Mouse (Mus musculus) T-cell, adult 2 months (primary cell): ENCODE results near the gene Relt.

Source experiments
- DNase-seq: peaks from one replicate; pipeline ENCODE4 v3.0.0; 2022; ENCODE audit warnings: low spot score

Gene Relt

DNA sequence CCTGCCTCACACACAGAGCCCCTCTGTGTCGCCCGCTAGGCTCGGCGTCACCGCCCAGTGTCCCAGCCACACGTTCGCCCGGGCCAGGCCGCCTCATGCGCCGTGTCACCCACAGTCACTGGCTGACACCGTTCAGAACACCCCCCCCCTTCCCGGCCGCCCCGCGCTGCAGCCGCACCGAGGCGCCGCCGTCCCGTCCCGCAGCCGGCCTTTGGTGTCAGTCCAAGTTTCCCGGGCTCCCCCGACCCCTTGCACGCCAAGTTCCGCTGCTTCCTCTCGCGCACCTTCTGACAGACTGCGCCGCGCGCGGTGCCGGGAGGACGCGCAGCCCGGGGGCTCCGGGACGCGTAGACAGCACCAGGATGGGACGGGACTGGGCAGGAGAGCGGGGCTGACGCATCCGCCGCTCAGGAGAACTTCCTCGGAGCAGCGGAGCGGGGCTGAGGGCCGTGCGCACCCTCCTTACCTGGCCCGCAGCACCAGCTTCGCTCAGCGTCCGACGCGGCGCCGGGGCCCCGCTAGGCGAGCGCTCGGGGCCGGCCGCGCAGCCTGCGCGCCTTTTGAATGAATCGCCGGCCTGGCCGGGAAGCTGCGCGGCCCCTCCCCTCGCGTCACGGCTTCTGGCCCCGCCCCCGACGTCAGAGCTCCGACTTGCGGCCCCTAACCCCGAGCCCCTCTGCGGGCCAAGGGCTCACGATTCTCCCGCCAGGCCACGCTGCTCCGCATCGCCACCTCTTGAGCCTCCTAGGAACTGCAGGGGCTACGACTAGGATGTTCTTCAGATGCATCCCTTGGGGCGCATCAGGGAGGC, at the start of gene Relt:
Gene Relt, minus strand, starts transcription at position 619 of the 811 bp plus-strand sequence.
- peak; percentile 96 for DNase-seq

DNA sequence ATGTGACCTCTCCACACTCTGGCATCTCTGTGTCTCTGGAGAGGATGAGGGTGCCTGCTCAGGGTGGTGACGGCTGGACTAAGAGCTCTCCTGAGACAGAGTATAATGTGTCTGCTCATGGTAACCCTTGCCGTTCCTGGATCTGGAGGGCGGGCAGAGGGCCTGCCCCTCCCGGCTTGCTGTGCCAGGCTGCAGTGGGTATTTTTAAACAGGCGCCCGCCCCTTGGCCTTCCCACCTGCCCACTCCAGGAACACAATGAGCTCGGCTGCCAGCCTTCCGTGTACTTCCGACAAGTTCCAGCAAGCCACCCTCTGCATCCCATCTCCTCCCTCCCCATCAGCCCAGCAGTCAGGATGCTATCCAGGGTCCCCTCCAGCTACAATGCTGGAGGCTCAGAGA, 48.5 kb upstream of the Relt start:
- no peak for DNase-seq

DNA sequence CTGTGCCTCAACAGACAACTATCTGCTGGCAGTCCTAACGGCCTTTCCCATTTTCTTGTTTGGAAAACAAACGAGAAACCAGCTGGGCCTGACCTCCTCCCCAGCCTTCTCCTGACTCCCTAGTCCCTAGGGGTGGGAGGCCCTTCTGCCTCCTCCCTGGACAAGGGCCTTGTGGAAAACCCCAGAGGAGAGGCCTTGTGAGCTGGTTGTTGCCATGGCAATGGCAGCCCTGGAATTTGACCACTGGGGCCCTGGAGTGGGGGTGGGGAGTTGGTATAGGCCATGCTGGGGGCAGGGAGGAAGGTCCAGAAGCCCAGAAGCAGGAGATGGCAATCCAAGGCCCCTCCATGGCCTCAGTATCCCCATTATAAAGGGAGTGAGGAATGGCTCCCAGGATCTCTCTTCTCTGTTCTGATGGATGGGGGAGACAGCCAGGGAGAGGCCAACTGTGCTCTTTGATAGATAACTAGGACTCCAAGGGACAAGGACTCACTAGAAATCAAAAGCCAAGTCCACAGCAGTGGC, 48.1 kb upstream of the Relt start:
- DNase-seq, result no peak

- no peak for DNase-seq
These were observed 45.3 kb upstream of the Relt start for GRCm38 (mm10) chr7:100908567-100908966.

- DNase-seq, result no peak
These were observed 44.8 kb upstream of the Relt start for GRCm38 (mm10) chr7:100908061-100908460.

DNA sequence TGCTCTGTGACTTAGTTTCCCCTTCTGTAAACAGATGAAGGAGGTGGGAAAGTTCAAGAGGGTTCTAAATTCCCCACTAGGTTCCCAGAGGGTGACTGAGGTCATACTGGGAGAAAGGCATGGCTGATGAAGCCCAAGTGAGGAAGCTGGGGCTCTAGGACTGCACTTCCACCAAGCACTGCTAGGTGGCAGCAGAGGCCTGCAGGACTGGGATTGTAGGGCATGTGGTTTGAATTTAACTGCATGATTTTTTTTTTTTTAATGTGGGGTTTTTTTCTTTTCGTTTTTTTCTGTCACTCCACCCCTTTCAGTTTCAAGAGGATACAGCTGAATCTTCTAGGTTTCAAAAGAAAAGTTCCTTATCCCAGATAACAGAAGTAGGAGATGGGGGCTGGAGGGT, 44.0 kb upstream of the Relt start:
- peak; percentile 71 for DNase-seq

- no peak for DNase-seq
These were observed 43.0 kb upstream of the Relt start for GRCm38 (mm10) chr7:100906029-100906789.

DNA sequence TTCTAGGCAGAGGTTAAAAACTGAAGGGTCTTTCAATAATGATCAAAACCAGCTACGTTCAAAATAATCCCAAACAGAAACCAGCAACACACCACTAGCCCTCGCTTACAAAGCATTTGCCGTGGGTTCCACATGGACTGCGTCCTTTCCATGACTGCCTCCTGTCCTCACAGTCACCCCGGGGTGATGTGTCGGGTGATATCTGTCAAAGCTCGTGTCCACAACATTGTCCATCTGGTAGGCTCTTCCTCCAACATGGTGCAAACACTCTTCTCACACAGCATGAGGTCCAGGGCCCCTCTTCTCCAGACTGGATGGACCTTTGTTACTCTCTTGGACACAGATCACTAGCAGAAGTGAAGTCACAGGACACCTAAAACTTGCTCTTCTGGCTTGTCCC, 41.8 kb upstream of the Relt start:
- no peak for DNase-seq

DNA sequence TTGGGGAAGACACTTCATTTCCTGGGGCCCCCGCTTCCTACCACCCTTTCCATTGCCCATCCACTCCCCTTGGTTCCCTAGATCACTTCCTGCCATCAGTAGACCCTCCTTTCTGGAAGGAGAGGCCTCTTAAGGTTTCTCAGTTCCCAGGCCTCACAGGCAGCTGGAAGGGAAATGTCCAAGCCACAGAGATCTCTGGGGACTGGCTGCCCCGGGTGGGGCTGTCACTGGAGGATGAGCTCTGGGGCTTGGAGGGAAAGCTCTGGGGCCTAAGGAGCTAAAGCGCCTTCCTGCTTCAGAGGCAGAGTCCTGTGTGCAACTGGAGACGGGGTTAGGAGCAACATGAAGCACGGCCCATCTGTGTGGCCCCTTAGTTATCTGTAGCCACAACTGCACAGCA, 41.4 kb upstream of the Relt start:
- no peak for DNase-seq

GRCm38 (mm10) chr7:100902451-100903137, 39.3 kb upstream of the Relt start:
- DNase-seq, result no peak

DNA sequence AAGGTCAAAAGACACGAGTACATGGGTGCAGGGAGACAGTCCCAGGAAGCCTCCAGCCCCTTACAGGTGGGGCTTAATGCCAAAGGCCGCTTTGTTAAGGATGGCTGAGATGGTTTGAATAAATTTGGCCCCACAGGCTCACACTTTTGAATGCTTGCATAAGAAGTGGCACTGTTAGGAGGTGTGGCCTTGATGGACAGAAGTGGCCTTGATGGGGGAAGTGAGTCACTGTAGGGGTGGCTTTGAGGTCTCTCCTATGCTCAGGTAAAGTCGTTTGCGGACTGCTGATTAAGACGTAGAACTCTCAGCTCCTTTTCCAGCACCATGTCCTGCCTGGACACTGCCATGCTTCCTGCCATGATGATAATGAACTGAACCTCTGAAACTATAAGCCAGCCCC, 34.6 kb upstream of the Relt start:
- DNase-seq, result no peak

GRCm38 (mm10) chr7:100894833-100895226, 31.6 kb upstream of the Relt start:
- DNase-seq, result no peak

DNA sequence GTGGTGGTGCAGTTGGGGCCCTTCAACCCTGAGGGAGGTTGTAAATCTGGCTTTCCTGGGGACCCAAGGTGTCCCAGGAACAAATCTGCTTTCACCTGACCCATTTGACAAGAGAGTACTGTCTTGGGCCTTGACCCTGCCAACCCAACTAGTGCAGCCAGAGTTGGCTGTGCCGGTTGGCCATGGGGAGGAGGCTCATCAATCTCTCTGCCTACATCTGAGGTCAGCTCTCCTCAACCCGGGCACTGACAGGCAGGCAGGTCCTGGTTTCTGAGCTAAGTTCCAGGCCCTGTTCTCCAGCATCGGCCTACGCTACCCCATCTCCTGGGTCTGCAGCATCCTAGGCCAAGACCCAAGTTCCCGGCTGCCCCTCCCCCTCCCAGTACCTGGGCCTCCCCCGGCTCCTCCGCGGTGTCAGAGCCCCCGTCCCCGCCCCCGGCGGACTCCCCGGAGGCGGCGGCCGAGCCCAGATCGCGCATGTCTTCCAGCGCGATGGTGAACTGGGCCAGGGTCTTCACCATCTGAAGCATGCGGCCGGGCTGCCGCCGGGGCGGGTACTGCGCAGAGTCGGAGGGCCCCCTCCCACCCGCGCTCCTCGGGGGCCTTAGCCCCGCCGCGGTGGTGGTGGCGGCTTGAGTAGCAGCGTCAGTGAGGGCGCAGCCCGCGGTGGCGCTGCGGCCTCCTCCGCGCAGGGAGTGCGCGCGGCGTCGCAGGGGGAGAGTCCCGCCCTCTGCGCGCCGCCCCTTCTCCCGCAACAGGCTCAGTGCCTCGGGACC, 31.0 kb upstream of the Relt start:
- peak; percentile 25 for DNase-seq

DNA sequence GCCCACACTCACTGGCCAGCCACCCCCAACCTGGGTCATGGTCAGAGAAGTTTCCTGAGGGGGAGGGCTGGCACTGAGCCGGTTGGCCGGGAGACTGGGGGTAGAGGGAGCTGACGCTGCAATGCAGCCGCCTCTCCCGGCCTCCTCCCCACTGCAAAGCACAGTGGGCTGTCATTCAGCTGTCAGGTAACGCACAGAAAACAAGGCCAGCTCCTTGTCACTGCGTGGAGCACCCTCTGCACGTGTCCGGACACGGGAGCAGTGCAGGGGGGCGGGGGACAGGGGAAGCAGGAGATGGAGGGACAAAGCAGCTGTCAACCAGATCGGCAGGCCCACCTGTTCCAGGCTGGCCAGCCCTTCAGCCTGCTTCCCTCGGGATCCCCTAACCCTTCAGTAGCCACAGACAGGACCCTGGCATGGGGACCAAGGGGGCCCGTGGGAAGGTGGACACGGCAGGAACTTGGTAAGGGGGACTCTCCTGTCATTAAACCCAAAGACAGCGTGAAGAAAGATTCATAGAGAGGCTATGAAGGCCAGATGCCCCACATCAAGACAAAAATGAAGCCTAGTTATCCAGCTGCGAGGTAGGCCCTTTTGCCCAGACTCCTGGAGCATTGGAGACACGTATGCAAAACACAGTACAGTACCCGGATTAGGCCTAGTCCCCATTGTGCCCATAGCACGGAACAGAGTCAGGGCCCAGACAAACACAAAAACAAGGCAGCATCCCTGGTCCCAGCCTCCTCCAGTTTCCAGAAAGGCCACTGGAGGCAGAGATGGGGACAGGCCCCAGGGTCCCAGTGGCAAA, 30.2 kb upstream of the Relt start:
- DNase-seq, result no peak

DNA sequence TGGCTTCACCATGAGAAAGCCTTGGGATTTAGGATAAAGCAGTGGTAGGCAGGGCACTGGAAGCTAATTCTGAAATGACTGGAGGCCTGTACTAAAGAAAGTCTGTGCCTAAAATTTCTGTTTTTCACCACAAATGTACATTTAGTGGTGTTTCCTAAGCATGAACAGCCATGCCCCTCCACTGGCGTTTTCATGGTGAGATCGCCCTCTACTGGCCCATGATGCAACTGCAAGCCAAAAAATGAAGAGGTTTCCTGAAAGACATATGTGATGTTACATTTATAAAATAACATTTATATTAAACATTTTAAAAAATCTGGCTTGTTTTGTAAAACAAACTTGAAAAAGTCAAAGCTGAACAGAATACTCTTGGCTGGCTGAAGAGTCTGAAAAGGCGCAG, 23.3 kb upstream of the Relt start:
- DNase-seq, result peak; percentile 44

DNA sequence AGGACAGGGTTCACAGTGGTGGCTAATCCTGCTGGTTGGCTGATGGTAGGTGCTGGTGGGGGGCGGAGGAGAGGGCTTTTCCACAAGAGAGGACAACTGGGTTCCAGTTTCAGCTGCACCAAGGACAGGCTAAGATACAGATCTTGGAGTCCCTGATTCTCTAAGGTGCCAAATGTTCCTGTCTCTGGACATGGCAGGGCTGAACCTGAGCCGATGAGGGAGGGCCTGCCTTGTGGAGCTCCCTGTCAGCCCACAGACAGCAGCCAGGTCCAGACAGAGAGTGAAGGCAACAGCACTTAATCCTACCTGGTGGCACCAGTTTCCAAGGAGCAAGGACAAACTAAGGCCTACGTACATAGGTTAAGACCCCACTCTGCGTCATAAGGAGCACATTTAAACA, 21.2 kb upstream of the Relt start:
- no peak for DNase-seq

GRCm38 (mm10) chr7:100881950-100882349, 18.7 kb upstream of the Relt start:
- DNase-seq, result no peak

DNA sequence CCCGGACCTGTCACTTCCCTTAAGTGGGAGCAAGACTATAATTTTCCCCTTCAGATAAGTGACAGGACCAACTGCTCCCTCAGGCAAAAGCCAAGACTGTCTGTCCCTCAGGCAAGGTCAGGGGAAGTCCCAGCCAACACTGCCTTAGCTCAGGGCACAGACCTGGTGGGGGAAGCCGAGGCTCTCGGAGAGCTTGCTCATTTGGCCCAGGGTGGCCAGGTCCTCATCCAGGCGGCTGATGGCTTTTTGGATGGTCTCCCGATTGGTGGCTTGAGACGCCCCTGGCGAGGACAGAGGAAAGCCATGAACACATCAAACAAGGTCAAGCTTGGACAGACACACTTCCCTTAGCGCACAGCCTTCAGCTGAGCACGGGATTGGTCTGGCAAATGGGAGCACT, 18.3 kb upstream of the Relt start:
- DNase-seq, result no peak

- DNase-seq, result peak; percentile 52
These were observed 16.3 kb upstream of the Relt start for GRCm38 (mm10) chr7:100879595-100879994.

DNA sequence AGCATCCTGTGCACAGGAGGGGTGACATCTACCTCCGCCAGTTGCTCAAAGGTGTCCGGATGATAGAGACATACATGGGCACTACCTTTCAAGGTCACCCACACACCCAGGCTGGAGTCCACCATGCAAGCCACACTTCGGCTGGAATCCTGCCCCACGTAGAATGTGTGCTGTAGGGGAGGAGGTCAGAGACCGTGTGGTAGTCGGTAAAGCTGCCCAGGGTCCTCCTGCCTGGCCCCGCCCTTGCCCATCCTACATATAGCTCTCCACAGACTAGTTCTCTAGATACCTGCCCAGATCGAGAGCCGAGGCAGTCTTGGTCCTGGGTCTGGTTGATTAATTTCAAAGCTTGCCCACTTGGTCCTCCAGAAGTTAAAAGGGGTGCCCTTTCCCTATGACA, 13.5 kb upstream of the Relt start:
- no peak for DNase-seq

DNA sequence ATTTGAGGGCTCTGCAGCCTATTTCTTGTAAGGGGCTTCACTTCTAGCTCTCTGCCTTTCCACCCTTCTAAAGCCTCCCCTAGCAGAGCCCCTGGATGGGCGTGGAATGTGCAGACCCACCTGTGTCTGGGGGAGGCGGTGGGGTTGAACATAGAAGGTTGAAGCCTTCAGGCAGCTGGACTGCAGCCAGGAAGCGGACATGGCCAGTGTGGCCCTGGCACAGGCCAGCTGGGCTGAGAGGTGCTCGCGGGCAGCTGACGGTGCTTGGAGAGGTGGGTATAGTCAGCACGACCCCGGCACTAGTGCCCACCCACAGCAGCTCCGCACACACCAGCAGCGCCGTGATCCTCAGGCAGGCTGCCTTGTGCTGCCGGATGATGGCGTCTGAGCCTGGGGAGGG, 13.0 kb upstream of the Relt start:
- no peak for DNase-seq
